Comparison of ENCODE assay signal across 8 mouse cellular contexts in the genomic region with DNA sequence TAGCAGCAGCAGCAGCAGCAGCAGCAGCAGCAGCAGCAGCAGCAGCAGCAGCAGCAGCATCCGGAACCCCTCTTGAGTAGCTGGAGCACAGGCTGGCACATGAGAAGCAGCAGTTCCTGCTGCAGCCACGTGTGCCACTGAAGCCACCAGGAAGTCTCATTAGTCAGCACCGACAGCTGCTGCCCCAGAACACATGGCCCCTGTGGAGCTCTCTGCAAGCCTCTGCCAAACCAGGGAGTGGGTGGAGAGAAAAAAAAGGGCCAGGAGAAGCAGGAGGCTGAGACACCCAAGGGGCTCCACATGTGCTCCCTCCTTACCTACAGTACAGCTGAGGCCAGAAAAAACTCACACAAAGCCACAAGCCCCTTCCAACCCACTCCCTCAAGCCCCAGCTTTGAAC.
DNase-seq lines count a peak whose midpoint lies in the region; ATAC-seq lines count a peak whose summit lies in the region.

No protein-coding gene starts in this region.

- H3K27me3 ChIP-seq in embryonic facial prominence, embryonic 11.5 days (ENCODE audit: control insufficient read depth, insufficient read depth, low read length), result no peaks in the 10 kb centered on the region
- no peaks in the 10 kb centered on the region for H3K27me3 ChIP-seq in heart, embryonic 13.5 days (replicated peaks)

- DNase-seq in kidney, adult 11 months, result peak; percentile 59
- DNase-seq in kidney, adult 9 months, result no peak
- DNase-seq in embryonic facial prominence, embryonic 11.5 days (ENCODE audit: low spot score), result peak; percentile 50
- DNase-seq in kidney, postnatal 25 days, result peak; percentile 42 to 82
- peak; percentile 54 for DNase-seq in lung, postnatal 25 days (ENCODE audit: low spot score)
- DNase-seq in right cerebral cortex, adult 2 months (ENCODE audit: low spot score in 2 of 2), result peak; percentile 50 to 58
- DNase-seq in cerebellum, adult 8-10 months, result no peak

- peaks cover 40% of the 10 kb centered on the region for H3K4me1 ChIP-seq in embryonic facial prominence, embryonic 11.5 days (ENCODE audit: control insufficient read depth, insufficient read depth, low read length)
- H3K4me1 ChIP-seq in heart, embryonic 13.5 days, result peaks cover 94% of the 10 kb centered on the region

- no peaks in the 10 kb centered on the region for H3K9me3 ChIP-seq in embryonic facial prominence, embryonic 11.5 days (replicated peaks; ENCODE audit: control insufficient read depth, low read length)
- no peaks in the 10 kb centered on the region for H3K9me3 ChIP-seq in heart, embryonic 13.5 days

- H3K27ac ChIP-seq in embryonic facial prominence, embryonic 11.5 days (replicated peaks; ENCODE audit: low read depth, low read length), result peak overlapping the region; percentile 38; the same call in 1 of the 2 replicates
- peak overlapping the region; percentile 92 for H3K27ac ChIP-seq in heart, embryonic 13.5 days (replicated peaks)

- H3K4me2 ChIP-seq in embryonic facial prominence, embryonic 11.5 days (ENCODE audit: low read depth, low read length), result no peak overlapping the region
- H3K4me2 ChIP-seq in heart, embryonic 13.5 days, result no peak overlapping the region; the same call in 1 of the 2 replicates

- no peak overlapping the region for H3K4me3 ChIP-seq in embryonic facial prominence, embryonic 11.5 days (ENCODE audit: low read depth, low read length)
- no peak overlapping the region for H3K4me3 ChIP-seq in heart, embryonic 13.5 days

- no peaks in the 10 kb centered on the region for H3K36me3 ChIP-seq in embryonic facial prominence, embryonic 11.5 days (replicated peaks; ENCODE audit: control insufficient read depth, insufficient read depth, low read depth, low read length)
- no peaks in the 10 kb centered on the region for H3K36me3 ChIP-seq in heart, embryonic 13.5 days

- ATAC-seq in embryonic facial prominence, embryonic 11.5 days (replicated peaks; ENCODE audit: insufficient number of reproducible peaks, low FRiP score, low TSS enrichment, low read depth), result no peak
- ATAC-seq in heart, embryonic 13.5 days (ENCODE audit: extremely low read depth, insufficient number of reproducible peaks, low FRiP score, low TSS enrichment), result no peak

- 9% methylated on average over 3 of the region's 3 CpGs for WGBS in embryonic facial prominence, embryonic 11.5 days
- 6% methylated on average over 3 of the region's 3 CpGs for WGBS in heart, embryonic 13.5 days

- peak overlapping the region; percentile 26; the same call in 1 of the 2 replicates for H3K9ac ChIP-seq in embryonic facial prominence, embryonic 11.5 days (replicated peaks; ENCODE audit: low read length)
- H3K9ac ChIP-seq in heart, embryonic 13.5 days, result peak overlapping the region; percentile 56

Comparison
In these comparisons a context has a peak if more than half of its experiments do, and no peak if none do; other contexts are left out.
1. DNase-seq: peak in kidney, adult 11 months (single experiment), embryonic facial prominence, embryonic 11.5 days (single experiment), kidney, postnatal 25 days (2 of 2), lung, postnatal 25 days (single experiment) and right cerebral cortex, adult 2 months (2 of 2); none in kidney, adult 9 months (single experiment) and cerebellum, adult 8-10 months (single experiment).